Mouse (Mus musculus) lung, postnatal 0 days (tissue): ENCODE results near the gene Rex1bd.

Experiments
- CTCF ChIP-seq: IDR thresholded peaks from 2 replicates; pipeline ENCODE4 v1.5.1; 2016; ENCODE audit warnings: antibody characterized with exemption, mild to moderate bottlenecking
- EP300 ChIP-seq: IDR thresholded peaks from 2 replicates; pipeline ENCODE4 v1.6.1; 2016; ENCODE audit warnings: antibody characterized with exemption, mild to moderate bottlenecking, control low read depth

- no peak for TF ChIP-seq CTCF
- TF ChIP-seq EP300 = no peak
These were observed 43.2 kb downstream of the Rex1bd start for GRCm38 (mm10) chr8:70463306-70463705.
